In genomic region chrX:120290011-120290899, GRCm38 (mm10) we compare ENCODE assay signal across 8 mouse cellular contexts. TPM values are rescaled to one million over a fixed set of nuclear protein-coding genes. Genes with fewer than 3 reads are reported as not detected.
A peak's percentile ranks its signal among the peaks of the same experiment; 100 is the strongest.
DNase-seq lines count a peak whose midpoint lies in the region; ATAC-seq lines count a peak whose summit lies in the region.

Gene Pcdh11x (plus strand): TSS chrX:120290259.

- peak; percentile 73 for DNase-seq in heart, embryonic 10.5 days (ENCODE audit: low spot score)
- no peak for DNase-seq in heart, postnatal 36 days
- DNase-seq in cerebellum, postnatal 10 days = peak; percentile 71 to 82
- DNase-seq in frontal cortex, postnatal 14 days (ENCODE audit: low spot score in 2 of 2) = peak; percentile 32 to 46
- peak; percentile 72 to 79 for DNase-seq in right cerebral cortex, postnatal 10 days (ENCODE audit: low spot score in 2 of 2)

- H3K27ac ChIP-seq in heart, embryonic 10.5 days = peak within 1 kb of the TSS; percentile 56; the same call in 1 of the 2 replicates
- H3K27ac ChIP-seq in kidney, embryonic 16.5 days (ENCODE audit: low read length) = no peak within 1 kb of the TSS
- no peak within 1 kb of the TSS for H3K27ac ChIP-seq in liver, embryonic 12.5 days

- WGBS in heart, embryonic 10.5 days = 7% methylated on average over 38 of the region's 40 CpGs
- WGBS in kidney, embryonic 16.5 days = 10% methylated on average over 36 of the region's 40 CpGs
- WGBS in liver, embryonic 12.5 days (ENCODE audit: insufficient replicate concordance) = 3% methylated on average over 33 of the region's 40 CpGs

- peak within 1 kb of the TSS; percentile 58 for H3K4me3 ChIP-seq in heart, embryonic 10.5 days
- peak within 1 kb of the TSS; percentile 45 for H3K4me3 ChIP-seq in kidney, embryonic 16.5 days (ENCODE audit: low read length)
- H3K4me3 ChIP-seq in liver, embryonic 12.5 days = peak within 1 kb of the TSS; percentile 25

- intact Hi-C loops in heart, postnatal 36 days (cut with DNase I) = no loop called here

- H3K36me3 ChIP-seq in heart, embryonic 10.5 days = no peaks in the 10 kb centered on the region
- no peaks in the 10 kb centered on the region for H3K36me3 ChIP-seq in kidney, embryonic 16.5 days (ENCODE audit: insufficient read depth, low read length)
- no peaks in the 10 kb centered on the region for H3K36me3 ChIP-seq in liver, embryonic 12.5 days

- no peaks in the 10 kb centered on the region for H3K9me3 ChIP-seq in heart, embryonic 10.5 days
- no peaks in the 10 kb centered on the region for H3K9me3 ChIP-seq in kidney, embryonic 16.5 days (ENCODE audit: low read length)
- no peaks in the 10 kb centered on the region for H3K9me3 ChIP-seq in liver, embryonic 12.5 days (replicated peaks)

- ATAC-seq in kidney, embryonic 16.5 days (ENCODE audit: low FRiP score, low TSS enrichment) = peak; percentile 91
- ATAC-seq in liver, embryonic 12.5 days = no peak
- no peak for ATAC-seq in megakaryocyte progenitor cell, adult 5-6 weeks (replicated peaks; ENCODE audit: poor library complexity)

- no peaks in the 10 kb centered on the region for H3K4me1 ChIP-seq in heart, embryonic 10.5 days
- H3K4me1 ChIP-seq in kidney, embryonic 16.5 days (ENCODE audit: insufficient read depth, low read length) = no peaks in the 10 kb centered on the region
- H3K4me1 ChIP-seq in liver, embryonic 12.5 days = no peaks in the 10 kb centered on the region

- no peaks in the 10 kb centered on the region; the same call in 1 of the 2 replicates for H3K27me3 ChIP-seq in heart, embryonic 10.5 days (ENCODE audit: insufficient read depth, poor library complexity, severe bottlenecking)
- H3K27me3 ChIP-seq in kidney, embryonic 16.5 days (ENCODE audit: insufficient read depth, low read length) = peaks cover 14% of the 10 kb centered on the region; the same call in 1 of the 2 replicates
- H3K27me3 ChIP-seq in liver, embryonic 12.5 days (replicated peaks) = peaks cover 41% of the 10 kb centered on the region

- H3K9ac ChIP-seq in kidney, embryonic 16.5 days (replicated peaks; ENCODE audit: low read length) = no peak within 1 kb of the TSS
- H3K9ac ChIP-seq in liver, embryonic 12.5 days = no peak within 1 kb of the TSS

- peak within 1 kb of the TSS; percentile 59 for H3K4me2 ChIP-seq in kidney, embryonic 16.5 days (replicated peaks; ENCODE audit: low read depth, low read length)
- H3K4me2 ChIP-seq in liver, embryonic 12.5 days = peak within 1 kb of the TSS; percentile 42

RNA-seq across cellular contexts. Expression of gene Pcdh11x, which starts in this region (rescaled TPM):
- 2.7 and 5.2 TPM in 2 replicates for polyA plus RNA-seq in heart, embryonic 10.5 days (2016; fragmentation: Nextera tagmentation; extraction: Ambion mirVana)
- total RNA-seq in heart, postnatal 36 days (2021) = not detected
- 1.3 and 1.9 TPM in 2 replicates for polyA plus RNA-seq in kidney, embryonic 16.5 days (2015; fragmentation: Nextera tagmentation; extraction: Ambion mirVana)
- 0.48 and 0.87 TPM in 2 replicates for polyA plus RNA-seq in liver, embryonic 12.5 days (2016; fragmentation: Nextera tagmentation; extraction: Ambion mirVana)
- total RNA-seq in megakaryocyte progenitor cell, adult 5-6 weeks (2015) = not detected in 2 replicates
- not detected in 2 replicates for total RNA-seq in megakaryocyte progenitor cell, adult 5-6 weeks (2017)

Comparison
In these comparisons a context has a peak if more than half of its experiments do, and no peak if none do; other contexts are left out.
1. DNase-seq: peak in heart, embryonic 10.5 days (single experiment), cerebellum, postnatal 10 days (2 of 2), frontal cortex, postnatal 14 days (2 of 2) and right cerebral cortex, postnatal 10 days (2 of 2); none in heart, postnatal 36 days (0 of 2).
2. Peak in every context shown above with its lines, with median percentiles within 50 percentile points of each other: H3K4me3 ChIP-seq.